Mouse (Mus musculus) megakaryocyte, embryonic 14.5 days (primary cell): ENCODE results near the gene H2-DMb1.

Experiments used
- FLI1 ChIP-seq: IDR thresholded peaks from 2 replicates; pipeline ENCODE4 v1.6.1; 2012; ENCODE audit warnings: low read length, inconsistent platforms, mixed read lengths
- GATA1 ChIP-seq: IDR thresholded peaks from 3 replicates; pipeline ENCODE4 v1.6.1; 2012; ENCODE audit warnings: mixed read lengths, low read length, inconsistent platforms, borderline replicate concordance

DNA sequence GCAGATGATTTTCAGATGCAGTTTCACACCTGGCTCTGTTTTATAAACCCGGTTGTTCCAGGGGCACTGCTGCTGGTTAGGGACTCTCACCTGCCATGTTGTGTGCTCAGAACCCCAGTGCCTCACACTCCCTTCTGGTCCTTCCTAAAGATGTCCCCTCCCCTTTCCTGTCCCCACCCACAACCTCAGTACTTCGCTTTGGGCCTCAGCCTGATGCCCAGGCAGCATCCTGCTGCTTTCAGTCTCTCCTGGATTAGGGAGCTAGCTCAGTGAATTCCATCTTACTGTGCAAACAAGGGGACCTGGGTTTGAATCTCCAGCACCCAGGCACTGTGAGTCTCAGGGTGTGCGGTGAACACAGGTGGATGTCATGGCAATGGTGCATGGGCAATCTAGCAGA is 54.6 kb downstream of the H2-DMb1 start:
- no peak for TF ChIP-seq GATA1
- no peak for TF ChIP-seq FLI1
